Mouse (Mus musculus): ENCODE results near the gene Mrpl20. TPM values are rescaled to one million over a fixed set of nuclear protein-coding genes. Genes with fewer than 3 reads are reported as not detected.

The Mrpl20 gene
- polyA plus RNA-seq, 1 experiment from 2014 or later = 133 TPM

DNA sequence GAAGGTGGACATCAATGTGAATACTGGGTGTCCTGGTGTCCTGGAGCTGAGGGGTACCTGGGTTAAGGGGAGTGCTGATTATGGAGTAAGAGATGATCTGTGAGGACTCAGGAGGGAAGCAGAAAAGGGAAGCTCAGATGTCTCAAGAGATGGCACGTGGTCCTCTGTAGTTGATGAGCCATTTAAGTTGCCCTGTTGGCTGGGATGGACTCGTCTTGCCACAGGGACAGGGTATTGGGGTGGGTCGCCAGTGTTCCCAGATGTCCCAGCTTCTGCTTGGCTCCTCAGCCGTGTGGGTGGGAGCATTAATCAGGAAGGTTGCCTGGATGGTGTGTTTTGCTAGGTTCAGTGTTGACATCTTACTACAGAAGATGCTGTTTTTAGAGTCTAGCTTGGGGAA is 30.6 kb downstream of the Mrpl20 start:
- Histone ChIP-seq H3K27ac (ENCODE audit: low read length) (no peak overlapping the region), H3K36me3 (ENCODE audit: control insufficient read depth, insufficient read depth) (no peaks in the 10 kb centered on the region), H3K4me2 (ENCODE audit: low read depth, low read length) (no peak overlapping the region), H3K9ac (ENCODE audit: low read length) (no peak overlapping the region), H3K4me3 (ENCODE audit: low read length) (no peak overlapping the region), H3K27me3 (ENCODE audit: control insufficient read depth, insufficient read depth, low read length) (no peaks in the 10 kb centered on the region), H3K4me1 (ENCODE audit: control insufficient read depth, insufficient read depth, low read length) (peaks cover 26% of the 10 kb centered on the region), H3K9me3 (replicated peaks; ENCODE audit: control insufficient read depth, low read length) (0 out of 2 replicates have a peak, but pooled peaks cover 2% of the 10 kb centered on the region)
- 90% methylated on average over 4 of the region's 4 CpGs for WGBS
- ATAC-seq (replicated peaks; ENCODE audit: extremely low read depth, insufficient read depth, low FRiP score) = no peak

DNA sequence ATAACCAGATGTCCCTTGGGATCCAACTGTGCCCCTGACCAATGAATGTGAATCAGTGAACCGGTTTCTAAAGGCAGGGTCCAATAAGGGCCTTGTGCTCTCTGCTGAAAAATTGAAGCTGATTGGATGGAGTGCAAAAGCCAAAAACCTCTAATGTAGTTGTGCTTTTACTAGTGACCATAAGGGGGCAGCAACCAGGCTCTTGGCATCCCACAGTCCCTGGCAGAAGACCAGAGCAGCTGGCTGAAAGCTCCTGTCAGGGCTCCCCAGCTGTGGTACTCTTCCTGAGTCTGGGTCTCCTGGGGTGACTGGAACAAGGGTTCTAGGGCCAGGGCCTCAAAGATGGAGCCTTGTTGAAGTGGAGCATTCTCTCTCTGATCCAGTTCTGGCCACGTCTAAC is 31.2 kb downstream of the Mrpl20 start:
- H3K36me3 ChIP-seq (ENCODE audit: control insufficient read depth, insufficient read depth) = no peaks in the 10 kb centered on the region
- H3K9ac ChIP-seq (ENCODE audit: low read length) = no peak overlapping the region
- 17% methylated on average over 2 of the region's 2 CpGs for WGBS
- no peaks in the 10 kb centered on the region for H3K27me3 ChIP-seq (ENCODE audit: control insufficient read depth, insufficient read depth, low read length)
- H3K4me2 ChIP-seq (ENCODE audit: low read depth, low read length) = no peak overlapping the region
- H3K9me3 ChIP-seq (replicated peaks; ENCODE audit: control insufficient read depth, low read length) = 0 out of 2 replicates have a peak, but pooled peaks cover 2% of the 10 kb centered on the region
- peaks cover 29% of the 10 kb centered on the region for H3K4me1 ChIP-seq (ENCODE audit: control insufficient read depth, insufficient read depth, low read length)
- H3K27ac ChIP-seq (ENCODE audit: low read length) = peak overlapping the region; percentile 63
- no peak overlapping the region for H3K4me3 ChIP-seq (ENCODE audit: low read length)
- ATAC-seq (replicated peaks; ENCODE audit: extremely low read depth, insufficient read depth, low FRiP score) = peak; percentile 5; the same call in 1 of the 2 replicates

DNA sequence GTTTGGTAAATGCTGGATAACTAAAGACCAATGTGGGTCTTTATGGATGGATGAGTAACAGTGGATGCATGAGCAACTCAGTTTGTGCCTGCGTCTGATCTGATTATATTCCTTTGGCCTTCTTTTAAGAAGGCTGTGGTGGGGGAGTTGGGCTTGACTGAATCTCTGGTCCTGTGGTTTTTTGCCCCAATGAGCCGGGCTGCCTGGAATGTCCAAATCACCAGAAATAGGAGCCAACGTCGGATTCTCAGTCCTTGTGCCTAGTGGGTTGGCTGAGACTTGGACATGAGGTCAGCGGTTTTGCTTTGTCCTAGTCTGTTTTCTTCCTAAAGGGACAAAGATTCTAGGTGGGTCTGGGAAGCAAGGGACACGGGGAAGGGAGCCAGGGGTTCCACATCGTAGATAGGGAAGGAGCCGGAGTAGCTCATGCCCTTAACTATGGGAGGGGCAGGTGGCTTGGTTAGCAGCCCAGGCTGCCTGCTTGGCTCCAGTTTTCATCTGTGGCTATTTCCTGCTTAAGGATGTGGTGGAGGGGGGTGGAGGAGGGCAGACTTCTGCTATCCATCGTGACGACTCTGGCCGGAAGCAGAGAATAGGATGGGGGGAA is 34.8 kb downstream of the Mrpl20 start:
- Histone ChIP-seq H3K4me2 (ENCODE audit: low read depth, low read length) (0 out of 2 replicates have a peak overlapping the region, but pooled peaks have one; percentile 18), H3K9ac (ENCODE audit: low read length) (peak overlapping the region; percentile 11; the same call in 1 of the 2 replicates), H3K36me3 (ENCODE audit: control insufficient read depth, insufficient read depth) (no peaks in the 10 kb centered on the region), H3K27me3 (ENCODE audit: control insufficient read depth, insufficient read depth, low read length) (peaks cover 3% of the 10 kb centered on the region; the same call in 1 of the 2 replicates), H3K4me1 (ENCODE audit: control insufficient read depth, insufficient read depth, low read length) (peaks cover 38% of the 10 kb centered on the region), H3K9me3 (replicated peaks; ENCODE audit: control insufficient read depth, low read length) (0 out of 2 replicates have a peak, but pooled peaks cover 2% of the 10 kb centered on the region), H3K27ac (ENCODE audit: low read length) (peak overlapping the region; percentile 87), H3K4me3 (ENCODE audit: low read length) (no peak overlapping the region)
- ATAC-seq (replicated peaks; ENCODE audit: extremely low read depth, insufficient read depth, low FRiP score) = no peak
- 43% methylated on average over 11 of the region's 11 CpGs for WGBS

DNA sequence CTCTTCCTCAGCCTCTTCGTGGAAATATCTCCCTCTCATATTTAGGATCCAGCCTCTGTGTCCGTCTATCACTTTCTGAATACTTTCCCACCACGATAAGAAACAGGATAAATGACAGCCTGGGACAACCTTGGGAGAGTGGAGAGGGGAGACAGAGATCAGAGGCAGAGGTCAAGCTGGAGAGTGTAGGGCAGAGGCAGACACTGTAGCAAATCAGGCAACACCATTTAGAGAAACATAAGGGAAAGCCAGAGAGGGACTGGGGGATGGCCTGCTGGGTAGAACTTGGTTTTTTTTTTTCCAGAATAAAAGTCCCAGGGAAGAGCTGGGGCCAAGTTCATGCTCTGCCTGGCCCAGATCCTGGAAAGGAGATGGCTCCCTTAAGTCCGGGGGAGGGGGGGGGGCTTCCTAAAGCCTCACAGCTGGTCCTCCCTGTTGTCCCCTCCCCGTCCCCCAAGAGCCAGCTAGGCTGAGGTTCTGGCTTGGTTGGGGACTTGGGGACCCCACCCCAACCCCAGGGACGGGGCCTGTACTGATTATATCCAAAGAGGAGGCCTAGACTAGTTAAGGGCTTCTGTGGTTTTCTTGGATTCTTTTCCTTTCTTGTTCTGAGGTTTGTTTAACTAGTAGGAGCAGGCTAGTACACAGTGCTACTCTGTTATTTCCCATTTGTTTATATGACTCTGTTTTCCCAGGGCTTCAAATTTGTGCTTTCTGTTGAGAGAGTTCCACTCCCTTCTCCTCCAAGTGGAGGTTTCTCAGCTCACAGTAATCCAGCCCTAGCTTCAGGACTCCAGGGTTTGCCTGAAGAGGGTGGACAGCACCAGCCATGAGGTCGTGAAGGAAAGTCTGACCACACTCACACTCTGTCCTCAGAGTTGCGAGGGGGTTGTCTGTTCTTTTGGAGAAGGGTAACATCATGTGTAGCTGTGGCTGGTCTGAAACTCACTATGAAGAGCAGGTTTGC is 35.8 kb downstream of the Mrpl20 start:
- no peaks in the 10 kb centered on the region for H3K36me3 ChIP-seq (ENCODE audit: control insufficient read depth, insufficient read depth)
- no peak for ATAC-seq (replicated peaks; ENCODE audit: extremely low read depth, insufficient read depth, low FRiP score)
- H3K27me3 ChIP-seq (ENCODE audit: control insufficient read depth, insufficient read depth, low read length) = peaks cover 3% of the 10 kb centered on the region; the same call in 1 of the 2 replicates
- H3K9ac ChIP-seq (ENCODE audit: low read length) = peak overlapping the region; percentile 11; the same call in 1 of the 2 replicates
- 31% methylated on average over 8 of the region's 8 CpGs for WGBS
- H3K27ac ChIP-seq (ENCODE audit: low read length) = peak overlapping the region; percentile 87
- 0 out of 2 replicates have a peak, but pooled peaks cover 2% of the 10 kb centered on the region for H3K9me3 ChIP-seq (replicated peaks; ENCODE audit: control insufficient read depth, low read length)
- peaks cover 38% of the 10 kb centered on the region for H3K4me1 ChIP-seq (ENCODE audit: control insufficient read depth, insufficient read depth, low read length)
- H3K4me3 ChIP-seq (ENCODE audit: low read length) = no peak overlapping the region
- peak overlapping the region; percentile 72; the same call in 1 of the 2 replicates for H3K4me2 ChIP-seq (ENCODE audit: low read depth, low read length)

DNA sequence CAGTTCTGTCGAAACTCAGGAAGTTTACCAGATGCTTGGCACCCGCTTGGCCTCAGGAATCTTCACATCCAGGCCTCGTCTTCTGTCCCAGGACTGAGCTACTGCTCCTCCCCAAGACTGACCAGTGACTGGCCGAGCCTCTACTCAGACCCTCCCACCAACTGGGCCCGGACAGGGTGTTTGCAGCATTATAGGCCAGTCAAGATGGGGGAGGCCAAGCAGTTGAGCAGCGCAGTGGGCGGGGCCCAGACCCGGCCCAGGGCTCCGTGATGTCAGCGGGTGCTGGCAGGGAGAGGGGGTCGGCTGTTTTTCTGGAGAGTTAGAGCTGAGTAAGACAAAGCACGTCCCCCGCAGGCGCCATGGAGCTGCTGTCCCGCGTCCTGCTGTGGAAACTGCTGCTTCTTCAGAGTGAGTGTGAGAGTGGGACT is 36.8 kb downstream of the Mrpl20 start, which contains the start of gene Mxra8:
Gene Mxra8, plus strand, starts transcription at position 198 of the 428 bp plus-strand sequence.
- peaks cover 3% of the 10 kb centered on the region; the same call in 1 of the 2 replicates for H3K27me3 ChIP-seq (ENCODE audit: control insufficient read depth, insufficient read depth, low read length)
- peak within 1 kb of the TSS; percentile 72 for H3K4me2 ChIP-seq (ENCODE audit: low read depth, low read length)
- ATAC-seq (replicated peaks; ENCODE audit: extremely low read depth, insufficient read depth, low FRiP score) = peak; percentile 85
- H3K27ac ChIP-seq (ENCODE audit: low read length) = peak within 1 kb of the TSS; percentile 87
- peaks cover 31% of the 10 kb centered on the region for H3K4me1 ChIP-seq (ENCODE audit: control insufficient read depth, insufficient read depth, low read length)
- 12% methylated on average over 16 of the region's 16 CpGs for WGBS
- 0 out of 2 replicates have a peak, but pooled peaks cover 2% of the 10 kb centered on the region for H3K9me3 ChIP-seq (replicated peaks; ENCODE audit: control insufficient read depth, low read length)
- H3K9ac ChIP-seq (ENCODE audit: low read length) = peak within 1 kb of the TSS; percentile 68
- H3K36me3 ChIP-seq (ENCODE audit: control insufficient read depth, insufficient read depth) = no peaks in the 10 kb centered on the region
- H3K4me3 ChIP-seq (ENCODE audit: low read length) = peak within 1 kb of the TSS; percentile 52

DNA sequence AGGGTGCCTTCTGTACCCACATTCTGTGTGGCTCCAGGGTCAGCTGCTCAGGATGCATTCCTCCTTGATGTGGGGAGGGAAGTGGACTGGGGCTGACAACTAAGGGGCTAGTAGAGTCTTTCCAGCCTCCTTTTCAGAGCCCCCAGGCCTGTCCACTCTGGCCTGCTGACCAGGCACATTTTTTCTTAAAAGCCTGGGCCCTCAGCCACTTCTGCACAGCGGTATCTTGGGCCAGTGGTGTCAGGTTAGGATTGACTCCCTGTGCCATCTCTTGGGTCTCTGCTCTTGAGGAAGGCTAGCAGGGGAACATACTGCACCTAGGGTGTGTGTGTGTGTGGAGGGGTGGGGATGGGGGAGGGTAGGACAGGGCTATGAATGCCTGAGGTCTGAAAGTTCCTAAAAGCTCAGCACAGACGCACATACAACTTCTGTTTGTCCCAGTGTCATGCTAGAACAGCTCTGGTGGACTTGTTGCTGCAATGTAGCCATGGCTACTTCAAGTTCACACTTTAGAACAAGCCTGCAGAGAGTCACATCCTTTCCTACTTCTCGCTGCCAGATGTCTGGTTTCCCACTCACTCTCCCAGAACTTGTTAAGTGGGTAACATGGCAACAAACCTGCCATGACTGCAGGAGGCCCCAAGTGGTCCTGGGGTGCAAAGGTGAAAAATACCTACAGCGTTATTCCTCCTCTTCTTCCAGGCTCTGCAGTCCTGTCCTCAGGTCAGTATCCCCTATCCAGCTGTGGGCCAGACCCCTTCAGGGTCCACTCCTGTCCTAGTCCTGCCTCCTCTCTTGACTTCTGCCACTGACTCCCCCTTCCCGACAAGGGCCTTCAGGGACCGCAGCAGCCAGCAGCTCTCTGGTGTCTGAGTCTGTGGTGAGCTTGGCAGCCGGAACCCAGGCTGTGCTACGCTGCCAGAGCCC is 37.7 kb downstream of the Mrpl20 start:
- peaks cover 3% of the 10 kb centered on the region; the same call in 1 of the 2 replicates for H3K27me3 ChIP-seq (ENCODE audit: control insufficient read depth, insufficient read depth, low read length)
- WGBS = 15% methylated on average over 8 of the region's 8 CpGs
- peak overlapping the region; percentile 72 for H3K4me2 ChIP-seq (ENCODE audit: low read depth, low read length)
- H3K9ac ChIP-seq (ENCODE audit: low read length) = peak overlapping the region; percentile 68
- H3K27ac ChIP-seq (ENCODE audit: low read length) = peak overlapping the region; percentile 80
- H3K36me3 ChIP-seq (ENCODE audit: control insufficient read depth, insufficient read depth) = no peaks in the 10 kb centered on the region
- H3K4me1 ChIP-seq (ENCODE audit: control insufficient read depth, insufficient read depth, low read length) = peaks cover 31% of the 10 kb centered on the region
- no peak for ATAC-seq (replicated peaks; ENCODE audit: extremely low read depth, insufficient read depth, low FRiP score)
- 0 out of 2 replicates have a peak, but pooled peaks cover 2% of the 10 kb centered on the region for H3K9me3 ChIP-seq (replicated peaks; ENCODE audit: control insufficient read depth, low read length)
- H3K4me3 ChIP-seq (ENCODE audit: low read length) = peak overlapping the region; percentile 52

DNA sequence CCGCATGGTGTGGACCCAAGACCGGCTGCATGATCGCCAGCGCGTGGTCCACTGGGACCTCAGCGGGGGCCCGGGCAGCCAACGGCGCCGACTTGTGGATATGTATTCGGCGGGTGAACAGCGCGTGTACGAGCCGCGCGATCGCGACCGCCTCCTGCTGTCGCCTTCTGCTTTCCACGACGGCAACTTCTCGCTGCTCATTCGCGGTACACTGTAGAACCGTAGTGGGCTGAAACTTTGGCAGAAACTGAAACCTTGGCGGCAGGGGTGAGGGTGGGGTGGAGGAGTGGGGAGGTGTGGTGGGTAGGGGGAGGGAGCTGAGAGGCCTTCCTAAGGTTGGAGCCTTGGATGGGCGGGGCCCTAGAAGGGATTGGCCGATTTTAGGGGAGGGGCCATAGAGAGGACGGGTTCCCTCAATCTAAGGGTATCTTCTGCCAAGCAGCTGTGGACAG is 38.4 kb downstream of the Mrpl20 start:
- peaks cover 31% of the 10 kb centered on the region for H3K4me1 ChIP-seq (ENCODE audit: control insufficient read depth, insufficient read depth, low read length)
- H3K27me3 ChIP-seq (ENCODE audit: control insufficient read depth, insufficient read depth, low read length) = peaks cover 3% of the 10 kb centered on the region; the same call in 1 of the 2 replicates
- 0 out of 2 replicates have a peak overlapping the region, but pooled peaks have one; percentile 80 for H3K27ac ChIP-seq (ENCODE audit: low read length)
- under 1% methylated on average over 32 of the region's 32 CpGs for WGBS
- peak overlapping the region; percentile 52 for H3K4me3 ChIP-seq (ENCODE audit: low read length)
- peak overlapping the region; percentile 72 for H3K4me2 ChIP-seq (ENCODE audit: low read depth, low read length)
- H3K9ac ChIP-seq (ENCODE audit: low read length) = peak overlapping the region; percentile 68
- ATAC-seq (replicated peaks; ENCODE audit: extremely low read depth, insufficient read depth, low FRiP score) = peak; percentile 4
- H3K36me3 ChIP-seq (ENCODE audit: control insufficient read depth, insufficient read depth) = no peaks in the 10 kb centered on the region
- 0 out of 2 replicates have a peak, but pooled peaks cover 2% of the 10 kb centered on the region for H3K9me3 ChIP-seq (replicated peaks; ENCODE audit: control insufficient read depth, low read length)
